8 mouse cellular contexts compared by ENCODE assay signal in the genomic region with DNA sequence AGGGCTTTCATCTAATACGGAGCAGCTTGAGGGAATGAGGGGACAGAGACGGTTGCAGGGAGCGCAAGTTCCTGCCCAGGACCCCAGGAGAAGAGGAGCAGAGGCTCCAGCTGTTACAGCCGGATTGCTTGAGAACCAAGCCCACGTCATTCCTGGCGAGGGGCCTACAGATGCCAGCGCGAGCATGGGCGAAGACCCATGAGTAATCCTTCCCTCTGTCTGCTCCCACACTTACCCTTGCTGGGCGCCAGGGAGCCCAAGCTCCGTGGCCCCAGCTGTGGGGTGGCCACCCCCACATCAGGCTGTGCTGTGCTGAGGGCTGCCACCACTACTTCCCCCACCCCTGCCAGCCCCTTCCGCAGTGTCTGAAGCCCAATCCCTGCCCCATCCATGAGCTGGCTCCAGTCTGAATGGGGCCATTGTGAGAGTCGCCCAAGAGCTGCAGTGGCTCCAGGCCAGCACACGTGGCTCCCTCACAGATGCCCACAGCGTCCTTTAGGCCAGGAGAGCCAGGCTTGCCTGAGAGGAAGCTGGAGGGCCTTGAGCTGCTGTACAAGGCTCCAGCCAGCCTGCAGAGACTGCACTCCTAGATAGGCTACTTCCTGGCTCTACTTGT. TPM values are rescaled to one million over a fixed set of nuclear protein-coding genes. Genes with fewer than 3 reads are reported as not detected.
DNase-seq lines count a peak whose midpoint lies in the region; ATAC-seq lines count a peak whose summit lies in the region.

No protein-coding gene starts in this region.

- peaks cover 4% of the 10 kb centered on the region for H3K4me1 ChIP-seq in hindbrain, embryonic 12.5 days
- H3K4me1 ChIP-seq in limb, embryonic 11.5 days (ENCODE audit: control insufficient read depth, insufficient read depth, low read length): peaks cover 2% of the 10 kb centered on the region; the same call in 1 of the 2 replicates

- 63% methylated on average over 14 of the region's 15 CpGs for WGBS in hindbrain, embryonic 12.5 days
- 74% methylated on average over 15 of the region's 15 CpGs for WGBS in limb, embryonic 11.5 days

- H3K36me3 ChIP-seq in hindbrain, embryonic 12.5 days: no peaks in the 10 kb centered on the region
- no peaks in the 10 kb centered on the region for H3K36me3 ChIP-seq in limb, embryonic 11.5 days (ENCODE audit: control insufficient read depth, insufficient read depth, low read length)

- H3K4me3 ChIP-seq in hindbrain, embryonic 12.5 days: no peak overlapping the region
- no peak overlapping the region for H3K4me3 ChIP-seq in limb, embryonic 11.5 days (ENCODE audit: low read depth, low read length)

- H3K9me3 ChIP-seq in hindbrain, embryonic 12.5 days (replicated peaks): no peaks in the 10 kb centered on the region
- no peaks in the 10 kb centered on the region for H3K9me3 ChIP-seq in limb, embryonic 11.5 days (ENCODE audit: control insufficient read depth, low read length)

- ATAC-seq in erythroblast, adult 5-6 weeks (replicated peaks; ENCODE audit: low FRiP score, poor library complexity, severe bottlenecking): 0 out of 2 replicates have a peak, but pooled peaks have one; percentile 16
- ATAC-seq in hindbrain, embryonic 12.5 days (ENCODE audit: low FRiP score): peak; percentile 56
- ATAC-seq in limb, embryonic 11.5 days (ENCODE audit: insufficient number of reproducible peaks, low FRiP score, low TSS enrichment, low read depth): peak; percentile 31; the same call in 1 of the 2 replicates

- no peak overlapping the region for H3K9ac ChIP-seq in hindbrain, embryonic 12.5 days
- H3K9ac ChIP-seq in limb, embryonic 11.5 days (ENCODE audit: low read length): no peak overlapping the region

- no peak overlapping the region for H3K4me2 ChIP-seq in hindbrain, embryonic 12.5 days (replicated peaks)
- no peak overlapping the region; the same call in 1 of the 2 replicates for H3K4me2 ChIP-seq in limb, embryonic 11.5 days (ENCODE audit: low read depth, severe bottlenecking)

- H3K27ac ChIP-seq in hindbrain, embryonic 12.5 days: no peak overlapping the region
- 0 out of 2 replicates have a peak overlapping the region, but pooled peaks have one; percentile 22 for H3K27ac ChIP-seq in limb, embryonic 11.5 days (replicated peaks; ENCODE audit: low read depth, low read length)

- DNase-seq in urinary bladder, postnatal 14 days (ENCODE audit: low spot score): peak; percentile 38
- DNase-seq in urinary bladder, adult 2 months (ENCODE audit: low spot score): no peak
- DNase-seq in limb, embryonic 11.5 days (ENCODE audit: low spot score): no peak
- DNase-seq in right cerebral cortex, adult 18-20 months: peak; percentile 81
- DNase-seq in embryo, embryonic 11 days: no peak
- DNase-seq in embryo, embryonic 9.5 days (ENCODE audit: extremely low spot score): no peak

- no peaks in the 10 kb centered on the region for H3K27me3 ChIP-seq in hindbrain, embryonic 12.5 days
- no peaks in the 10 kb centered on the region for H3K27me3 ChIP-seq in limb, embryonic 11.5 days (ENCODE audit: control insufficient read depth, insufficient read depth, low read length)

RNA-seq across cellular contexts. Expression of a gene that starts 25.4 kb away (rescaled TPM):
- polyA plus RNA-seq in urinary bladder, adult 2 months (2012; rRNA removed): 151 and 185 TPM in 2 replicates
- 24.6 and 29.9 TPM in 2 replicates for total RNA-seq in erythroblast, adult 5-6 weeks (2015; ENCODE audit: low replicate concordance)
- 35.4 and 44.6 TPM in 2 replicates for total RNA-seq in erythroblast, adult 5-6 weeks (2017; ENCODE audit: low replicate concordance)
- 159 TPM in 2 replicates for polyA plus RNA-seq in hindbrain, embryonic 12.5 days (2016; fragmentation: Nextera tagmentation; extraction: Ambion mirVana)
- 141 and 161 TPM in 2 replicates for polyA plus RNA-seq in limb, embryonic 11.5 days (2014; fragmentation: Nextera tagmentation; extraction: Ambion mirVana)

RNA-seq across cellular contexts. Expression of a gene that starts 55.1 kb away (rescaled TPM):
- 72.7 and 112 TPM in 2 replicates for polyA plus RNA-seq in urinary bladder, adult 2 months (2012; rRNA removed)
- 63.4 and 116 TPM in 2 replicates for total RNA-seq in erythroblast, adult 5-6 weeks (2015; ENCODE audit: low replicate concordance)
- total RNA-seq in erythroblast, adult 5-6 weeks (2017; ENCODE audit: low replicate concordance): 91.7 and 120 TPM in 2 replicates
- polyA plus RNA-seq in hindbrain, embryonic 12.5 days (2016; fragmentation: Nextera tagmentation; extraction: Ambion mirVana): 238 and 258 TPM in 2 replicates
- polyA plus RNA-seq in limb, embryonic 11.5 days (2014; fragmentation: Nextera tagmentation; extraction: Ambion mirVana): 243 and 254 TPM in 2 replicates

Comparison
In these comparisons a context has a peak if more than half of its experiments do, and no peak if none do; other contexts are left out.
1. DNase-seq: peak in urinary bladder, postnatal 14 days (single experiment) and right cerebral cortex, adult 18-20 months (single experiment); none in urinary bladder, adult 2 months (single experiment), limb, embryonic 11.5 days (single experiment), embryo, embryonic 11 days (single experiment) and embryo, embryonic 9.5 days (single experiment).
2. Peak in every context shown above with its lines, with median percentiles within 50 percentile points of each other: ATAC-seq.